Mouse (Mus musculus) bone marrow macrophage, adult 2 months (primary cell): ENCODE measurements around the gene Ppp1r9b.

ENCODE experiments used
- CTCF ChIP-seq: IDR thresholded peaks from 2 replicates; pipeline ENCODE4 v1.5.1; 2012; ENCODE audit warnings: low read depth, mild to moderate bottlenecking, low read length, moderate library complexity
- POLR2A ChIP-seq: IDR thresholded peaks from 2 replicates; pipeline ENCODE4 v1.6.1; 2012; ENCODE audit warnings: mild to moderate bottlenecking, low read depth, low read length, borderline replicate concordance

DNA sequence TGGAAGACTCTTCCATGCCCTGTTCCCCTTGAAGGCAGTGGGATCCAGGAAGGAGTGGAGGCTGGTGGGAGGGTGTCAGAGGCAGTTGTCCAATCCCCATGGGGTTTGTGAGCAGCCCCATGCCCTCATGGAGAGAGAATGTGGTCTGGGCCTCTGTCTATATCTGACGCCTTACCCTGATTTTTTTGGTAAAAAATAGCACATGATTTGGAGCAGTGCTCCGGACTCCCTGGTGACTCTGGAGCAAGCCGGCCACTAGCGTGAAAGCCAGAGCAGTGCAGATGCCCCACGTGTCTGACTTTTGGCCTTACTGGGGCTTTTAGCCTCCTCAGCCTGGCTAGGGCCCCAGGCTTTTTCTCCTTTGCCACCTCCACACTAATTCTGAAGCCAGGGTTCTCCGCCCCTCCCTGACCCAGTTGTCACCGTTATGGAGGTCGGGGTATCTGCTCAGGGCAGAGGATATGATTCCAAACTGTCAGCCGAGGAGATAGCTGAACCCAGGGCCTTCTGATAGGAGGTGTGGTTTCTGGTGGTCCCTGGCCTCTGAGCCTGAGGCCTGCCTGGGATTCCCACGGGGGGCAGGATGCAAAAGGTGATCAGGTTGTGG is 3.5 kb downstream of the Ppp1r9b start:
- TF ChIP-seq POLR2A (no peak), CTCF (no peak)
